Mouse (Mus musculus) cerebellum, adult 2 months (tissue): Measurements from ENCODE around the gene Dnttip1.

Source experiments
- CTCF ChIP-seq: fragments of 200-500 bp; IDR thresholded peaks from 2 replicates; pipeline ENCODE4 v1.5.1; 2011; ENCODE audit warnings: low read depth, mild to moderate bottlenecking, control low read depth, low read length, moderate library complexity, borderline replicate concordance; ENCODE audit not compliant: insufficient read depth
- POLR2A ChIP-seq: fragments of 200-500 bp; IDR thresholded peaks from 2 replicates; pipeline ENCODE4 v1.6.1; 2011; ENCODE audit warnings: low read length, control low read depth, borderline replicate concordance; ENCODE audit not compliant: insufficient read depth

- TF ChIP-seq CTCF (no peak), POLR2A (no peak)
Measured at GRCm38 (mm10) chr2:164731719-164732118, 14.1 kb upstream of the Dnttip1 start.
